Mouse (Mus musculus) heart, embryonic 14.5 days (tissue): ENCODE results near the gene Cog4. TPM values are rescaled to one million over a fixed set of nuclear protein-coding genes. Genes with fewer than 3 reads are reported as not detected.

Experiments used
- ATAC-seq: fragments of 200-750 bp; cut with Nextera tagmentation; 2 replicates; pipeline ENCODE4 v1.8.0; 2017; ENCODE audit warnings: low read depth, moderate TSS enrichment; ENCODE audit not compliant: insufficient number of reproducible peaks, insufficient read depth, low FRiP score
- H3K27ac ChIP-seq, 2 experiments: fragments of 200-500 bp in 1 of 2; fragments of 300-500 bp in 1 of 2; sonication (generic) in 1 of 2; replicated peaks in 1 of 2; 2 replicates each; pipeline ENCODE4 v1.5.1; 2012 to 2014; ENCODE audit warnings: low read depth in 2 of 2, low read length in 2 of 2, control low read depth in 1 of 2, mild to moderate bottlenecking in 1 of 2, mixed read lengths in 1 of 2; ENCODE audit not compliant: control insufficient read depth in 1 of 2, insufficient read depth in 1 of 2
- H3K27me3 ChIP-seq: fragments of 300-500 bp; sonication (generic); 2 replicates; pipeline ENCODE4 v1.6.1; 2014; ENCODE audit warnings: mild to moderate bottlenecking, low read length, control low read depth; ENCODE audit not compliant: control insufficient read depth, insufficient read depth
- H3K36me3 ChIP-seq: fragments of 300-500 bp; sonication (generic); 2 replicates; pipeline ENCODE4 v1.6.1; 2014; ENCODE audit warnings: mild to moderate bottlenecking, control low read depth, low read length, mixed read lengths; ENCODE audit not compliant: control insufficient read depth, insufficient read depth
- H3K4me1 ChIP-seq, 2 experiments: fragments of 200-500 bp in 1 of 2; fragments of 300-500 bp in 1 of 2; sonication (generic) in 1 of 2; 2 replicates each; pipeline ENCODE4 v1.6.1; 2012 to 2014; ENCODE audit warnings: low read length in 2 of 2, control low read depth in 1 of 2, mixed read lengths in 1 of 2; ENCODE audit not compliant: control insufficient read depth in 2 of 2, insufficient read depth in 2 of 2
- H3K4me2 ChIP-seq: fragments of 300-500 bp; sonication (generic); 2 replicates; pipeline ENCODE4 v1.6.1; 2014; ENCODE audit warnings: mild to moderate bottlenecking, low read length
- H3K4me3 ChIP-seq, 2 experiments: fragments of 200-500 bp in 1 of 2; fragments of 300-500 bp in 1 of 2; sonication (generic) in 1 of 2; 2 replicates each; pipeline ENCODE4 v1.5.1; 2012 to 2014; ENCODE audit warnings: low read length in 2 of 2, mild to moderate bottlenecking in 2 of 2, control low read depth in 1 of 2, low read depth in 1 of 2, moderate library complexity in 1 of 2; ENCODE audit not compliant: control insufficient read depth in 1 of 2, insufficient read depth in 1 of 2
- H3K9ac ChIP-seq: fragments of 300-500 bp; sonication (generic); 2 replicates; pipeline ENCODE4 v1.6.1; 2014; ENCODE audit warnings: mild to moderate bottlenecking, low read length
- H3K9me3 ChIP-seq: fragments of 300-500 bp; sonication (generic); 2 replicates; pipeline ENCODE4 v1.6.1; 2016; ENCODE audit warnings: low read length, control low read depth; ENCODE audit not compliant: control insufficient read depth
- WGBS: fragments of 180-500 bp; shearing (Covaris S2); extraction: QIAGEN DNeasy Blood & Tissue Kit; methylation state at CpG from one replicate; pipeline ENCODE4 v1.1.7; 2014; 5-methylcytosine and 5-hydroxymethylcytosine counted together
- polyA plus RNA-seq: library from polyadenylated mRNA; unstranded; fragments of >200 nt; fragmentation: Nextera tagmentation; extraction: Ambion mirVana; gene quantifications from 2 replicates; pipeline ENCODE4 v1.2.1, GENCODE M21; 2014

The Cog4 gene
- polyA plus RNA-seq, 1 experiment from 2014 or later = 62.0 TPM

DNA sequence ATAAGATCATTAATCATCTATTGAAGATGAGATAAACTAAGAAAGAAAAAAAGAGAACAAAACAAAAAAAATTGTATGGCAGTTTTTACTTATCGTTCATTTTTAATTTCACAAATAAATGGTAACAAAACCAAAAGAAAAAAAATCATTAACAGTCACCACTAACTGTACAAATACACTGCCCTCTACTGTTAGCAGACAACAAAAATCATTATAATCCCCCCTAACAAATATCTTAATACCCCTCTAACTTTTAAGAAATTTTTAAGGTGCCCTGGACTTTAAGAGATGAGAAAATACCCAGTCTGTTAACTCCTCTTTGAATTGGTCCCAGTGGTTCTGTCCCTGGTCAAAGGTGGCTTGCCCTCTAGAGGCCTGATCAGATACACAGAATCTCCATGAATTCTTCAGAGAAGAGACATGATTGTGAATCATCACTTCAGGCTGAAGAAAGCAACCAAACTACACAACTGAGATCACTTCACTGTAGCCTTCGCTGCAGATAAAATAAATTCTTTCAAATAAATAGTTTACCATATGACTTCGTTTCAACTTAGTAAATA, 4.3 kb upstream of the Cog4 start:
- ATAC-seq = no peak

DNA sequence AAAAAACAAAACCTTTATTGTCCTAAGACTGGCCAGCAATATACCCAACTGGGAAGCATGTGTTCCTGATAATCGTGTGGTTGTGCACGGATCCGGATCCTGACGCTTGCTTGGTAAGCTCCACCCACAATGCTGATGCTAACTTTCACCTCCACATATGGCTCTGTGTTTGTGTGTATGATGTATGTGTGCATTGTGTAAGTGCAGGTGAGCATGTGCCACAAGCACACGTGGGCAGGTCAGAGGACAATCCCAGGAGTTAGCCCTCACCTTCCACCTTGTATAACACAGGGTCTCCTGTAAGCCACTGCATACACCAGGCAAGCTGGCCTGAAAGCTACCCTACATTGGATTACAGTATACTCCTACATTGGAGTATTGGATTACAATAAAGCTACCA, 3.2 kb upstream of the Cog4 start:
- WGBS = 83% methylated on average over 5 of the region's 5 CpGs

More for the DNA sequence above, 4.3 kb upstream of the Cog4 start:
- peaks cover 2 to 10% of the 10 kb centered on the region in 2 experiments; a peak in 3 of 4 replicates for H3K4me1 ChIP-seq
- H3K4me3 ChIP-seq = no peak overlapping the region
- H3K27ac ChIP-seq = no peak overlapping the region
- H3K9me3 ChIP-seq = no peaks in the 10 kb centered on the region
- no peak overlapping the region for H3K4me2 ChIP-seq
- no peak overlapping the region for H3K9ac ChIP-seq
- peaks cover 78% of the 10 kb centered on the region for H3K36me3 ChIP-seq
- no peaks in the 10 kb centered on the region for H3K27me3 ChIP-seq
- 88% methylated on average over 3 of the region's 3 CpGs for WGBS

DNA sequence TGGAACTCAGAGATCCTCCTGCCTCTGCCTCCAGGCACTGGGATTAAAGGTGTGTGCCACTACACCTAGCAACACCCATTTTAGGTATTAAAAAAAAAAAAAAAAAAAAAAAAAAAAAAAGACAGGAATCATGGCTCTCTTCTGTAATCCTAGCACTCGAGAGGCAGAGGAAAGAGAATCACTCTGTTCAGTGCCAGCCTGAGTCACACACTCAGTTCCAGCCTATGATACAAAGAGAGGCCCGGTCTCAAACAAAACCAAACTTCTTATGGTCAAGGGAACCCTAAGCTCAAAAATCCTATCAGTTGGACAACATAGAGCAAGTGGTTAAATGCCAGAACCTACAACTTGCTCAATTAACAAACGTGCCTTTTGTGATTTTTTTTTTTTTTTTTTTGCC, 1.5 kb upstream of the Cog4 start:
- peak overlapping the region in 1 of 2 experiments; percentile 76; a peak in 2 of 4 replicates for H3K4me3 ChIP-seq
- no peaks in the 10 kb centered on the region for H3K27me3 ChIP-seq
- peaks cover 5 to 19% of the 10 kb centered on the region in 2 experiments for H3K4me1 ChIP-seq
- peak overlapping the region; percentile 87 for H3K4me2 ChIP-seq
- 88% methylated on average over 3 of the region's 3 CpGs for WGBS
- H3K9ac ChIP-seq = peak overlapping the region; percentile 91; the same call in 1 of the 2 replicates
- H3K27ac ChIP-seq = no peak overlapping the region
- H3K9me3 ChIP-seq = no peaks in the 10 kb centered on the region
- no peak for ATAC-seq
- peaks cover 57% of the 10 kb centered on the region for H3K36me3 ChIP-seq

More for the DNA sequence above, 3.2 kb upstream of the Cog4 start:
- Histone ChIP-seq H3K9me3 (no peaks in the 10 kb centered on the region), H3K36me3 (peaks cover 67% of the 10 kb centered on the region), H3K4me3 (no peak overlapping the region), H3K27me3 (no peaks in the 10 kb centered on the region), H3K9ac (no peak overlapping the region), H3K27ac (no peak overlapping the region), H3K4me2 (no peak overlapping the region), H3K4me1 (peaks cover 5 to 17% of the 10 kb centered on the region in 2 experiments)
- ATAC-seq = no peak

DNA sequence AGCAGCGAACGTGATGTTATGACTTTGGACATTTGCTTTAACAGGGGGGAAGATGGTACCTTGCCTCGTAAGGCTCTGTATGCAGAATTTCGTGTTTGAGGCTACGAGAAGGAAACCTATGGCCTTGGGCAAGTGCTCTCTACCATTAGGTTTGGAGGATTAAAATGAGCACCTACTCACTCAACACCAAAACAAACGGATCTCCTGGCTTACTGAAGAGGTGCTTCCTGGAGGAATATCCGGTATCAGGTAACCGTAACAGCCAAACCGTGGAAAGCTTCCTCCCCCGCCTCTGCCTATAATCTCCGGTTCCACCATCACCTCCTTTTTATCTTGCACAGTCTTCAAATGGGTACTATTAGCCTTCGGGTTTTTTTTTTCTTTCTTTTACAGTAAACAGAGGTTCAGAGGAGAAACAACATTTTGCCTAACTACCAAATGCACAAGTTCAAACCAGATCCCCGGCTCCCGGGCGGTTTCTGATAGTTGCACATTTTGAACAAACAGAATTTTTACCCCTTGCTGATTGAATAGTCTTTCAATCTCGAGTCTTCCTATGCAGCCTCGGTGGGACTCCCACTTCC, 487 bp upstream of the Cog4 start:
- ATAC-seq = no peak
- Histone ChIP-seq H3K27me3 (no peaks in the 10 kb centered on the region), H3K9ac (peak overlapping the region; percentile 91), H3K27ac (peak overlapping the region; percentile 82 to 87), H3K9me3 (no peaks in the 10 kb centered on the region), H3K4me1 (peaks cover 5 to 19% of the 10 kb centered on the region in 2 experiments), H3K4me3 (peak overlapping the region; percentile 76 to 100), H3K36me3 (peaks cover 57% of the 10 kb centered on the region), H3K4me2 (peak overlapping the region; percentile 87)
- 8% methylated on average over 17 of the region's 17 CpGs for WGBS

DNA sequence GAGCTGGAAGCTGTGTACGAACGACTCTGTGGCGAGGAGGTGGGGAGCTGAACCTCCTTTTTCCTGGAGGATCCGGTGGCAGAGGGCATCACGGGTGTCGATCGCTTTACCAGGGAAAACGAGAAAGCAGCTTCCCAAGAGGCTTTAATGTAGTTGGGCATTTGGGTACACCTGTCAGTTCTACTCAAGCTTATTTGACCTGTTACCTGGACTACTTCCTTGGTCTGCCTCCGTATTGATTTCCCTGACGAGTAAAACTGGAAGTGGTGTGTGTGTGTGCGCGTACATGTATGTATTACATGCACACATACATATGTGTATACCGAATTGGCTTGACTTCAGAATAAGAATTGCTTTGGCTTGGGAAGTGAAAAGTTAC, 760 bp downstream of the Cog4 start:
- Histone ChIP-seq H3K36me3 (peaks cover 59% of the 10 kb centered on the region), H3K4me3 (peak overlapping the region; percentile 76 to 100), H3K27ac (peak overlapping the region; percentile 82 to 87), H3K9me3 (no peaks in the 10 kb centered on the region), H3K27me3 (no peaks in the 10 kb centered on the region), H3K4me1 (peaks cover 5 to 19% of the 10 kb centered on the region in 2 experiments), H3K9ac (peak overlapping the region; percentile 91), H3K4me2 (peak overlapping the region; percentile 87)
- ATAC-seq = no peak
- under 1% methylated on average over 13 of the region's 13 CpGs for WGBS

DNA sequence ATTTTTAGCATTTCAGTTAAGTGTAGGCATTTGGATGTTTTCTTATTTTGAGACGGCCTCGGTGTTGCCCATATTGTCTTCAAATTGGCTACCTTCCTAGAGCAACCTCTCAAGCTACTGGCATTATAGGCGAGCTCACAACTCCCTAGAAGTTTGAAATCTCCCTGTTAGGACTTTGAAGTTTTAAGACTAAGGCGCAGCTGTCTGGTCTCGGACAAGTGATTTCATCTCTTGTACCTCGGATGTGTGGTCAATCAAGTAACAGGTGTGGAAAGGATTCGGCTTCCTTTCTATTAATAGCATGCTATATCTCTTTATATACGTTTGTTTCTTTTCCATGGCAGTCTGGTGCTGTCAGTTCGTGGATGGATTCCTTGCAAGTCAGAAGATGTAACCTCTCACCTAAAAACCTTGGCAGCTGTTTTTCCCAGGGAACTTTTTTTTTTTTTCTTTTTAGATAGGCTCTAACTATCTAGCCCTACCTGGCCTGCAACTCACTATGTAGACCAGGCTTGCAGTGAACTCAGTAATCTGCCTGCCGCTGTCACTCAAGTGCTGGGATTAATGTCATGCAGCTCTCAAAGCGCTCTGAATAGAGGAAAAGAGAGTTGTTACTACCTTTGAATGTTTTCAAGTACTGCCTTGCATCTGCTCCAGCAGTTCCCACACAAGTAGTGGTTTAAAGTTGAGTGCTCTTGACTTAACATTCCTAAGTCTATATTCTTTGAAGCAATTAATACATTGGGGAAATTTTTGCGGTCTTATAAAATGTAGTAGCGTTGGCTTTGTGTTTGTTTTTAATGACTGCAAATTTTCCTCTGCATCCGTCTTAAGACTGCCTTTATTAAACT, 1.5 kb downstream of the Cog4 start:
- ATAC-seq = no peak
- H3K4me1 ChIP-seq = peaks cover 5 to 19% of the 10 kb centered on the region in 2 experiments
- peaks cover 59% of the 10 kb centered on the region for H3K36me3 ChIP-seq
- H3K9ac ChIP-seq = peak overlapping the region; percentile 91
- H3K27ac ChIP-seq = no peak overlapping the region
- 28% methylated on average over 14 of the region's 14 CpGs for WGBS
- peak overlapping the region; percentile 76 to 100; a peak in 3 of 4 replicates for H3K4me3 ChIP-seq
- H3K4me2 ChIP-seq = peak overlapping the region; percentile 87
- H3K27me3 ChIP-seq = no peaks in the 10 kb centered on the region
- H3K9me3 ChIP-seq = no peaks in the 10 kb centered on the region

DNA sequence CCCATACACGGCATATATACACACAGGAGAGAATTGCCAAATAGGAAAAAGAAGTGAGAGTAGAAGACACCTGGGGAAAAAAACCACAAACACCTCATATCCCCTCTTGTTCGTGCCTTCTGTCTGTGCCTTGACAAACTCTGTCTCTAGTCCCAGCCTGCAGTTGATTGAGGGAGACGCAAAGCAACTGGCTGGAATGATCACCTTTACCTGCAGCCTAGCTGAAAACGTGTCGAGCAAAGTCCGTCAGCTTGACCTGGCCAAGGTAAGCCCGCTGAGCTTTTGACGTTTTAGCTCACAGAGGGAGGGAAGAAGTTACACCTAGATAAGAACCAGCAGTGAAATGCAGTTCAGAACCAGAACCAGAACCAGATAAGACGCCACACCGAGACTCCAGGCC, 4.8 kb downstream of the Cog4 start:
- 94% methylated on average over 10 of the region's 10 CpGs for WGBS
- Histone ChIP-seq H3K27me3 (no peaks in the 10 kb centered on the region), H3K9me3 (no peaks in the 10 kb centered on the region), H3K9ac (no peak overlapping the region), H3K4me1 (peaks cover 2 to 9% of the 10 kb centered on the region in 2 experiments; a peak in 2 of 4 replicates), H3K36me3 (peaks cover 70% of the 10 kb centered on the region), H3K4me3 (no peak overlapping the region), H3K27ac (no peak overlapping the region), H3K4me2 (no peak overlapping the region)
- no peak for ATAC-seq
